Mouse (Mus musculus) MEL (cell line): ENCODE data around the gene Slc47a1.

Experiments used
- CTCF ChIP-seq, 3 experiments: IDR thresholded peaks in 2 of 3; conservative IDR thresholded peaks in 1 of 3; 2 replicates each; pipeline ENCODE4 v1.5.1; 2011 to 2012; ENCODE audit warnings: low read length in 3 of 3, low read depth in 2 of 3, mild to moderate bottlenecking in 2 of 3, improper control_type of control experiment in 1 of 3, inconsistent platforms in 1 of 3, mixed read lengths in 1 of 3, moderate library complexity in 1 of 3; ENCODE audit not compliant: control insufficient read depth in 1 of 3, insufficient read depth in 1 of 3, poor library complexity in 1 of 3, severe bottlenecking in 1 of 3
- EP300 ChIP-seq, 2 experiments: IDR thresholded peaks; 2 replicates each; pipeline ENCODE4 v1.6.1; 2011; ENCODE audit warnings: improper control_type of control experiment in 2 of 2, low read length in 2 of 2, low read depth in 1 of 2, mild to moderate bottlenecking in 1 of 2
- MYC ChIP-seq: IDR thresholded peaks from 2 replicates; pipeline ENCODE4 v1.6.1; 2011; ENCODE audit warnings: low read depth, mild to moderate bottlenecking, low read length, improper control_type of control experiment, moderate library complexity
- POLR2A ChIP-seq, 2 experiments: IDR thresholded peaks; 2 replicates each; pipeline ENCODE4 v1.6.1; 2011 to 2012; ENCODE audit warnings: low read length in 2 of 2, mild to moderate bottlenecking in 2 of 2, control low read depth in 1 of 2, improper control_type of control experiment in 1 of 2, low read depth in 1 of 2, moderate library complexity in 1 of 2; ENCODE audit not compliant: control insufficient read depth in 1 of 2, insufficient read depth in 1 of 2, poor library complexity in 1 of 2
- TBP ChIP-seq: IDR thresholded peaks from 2 replicates; pipeline ENCODE4 v1.8.0; 2011; ENCODE audit warnings: low read depth, low read length, improper control_type of control experiment
- USF1 ChIP-seq: IDR thresholded peaks from 2 replicates; pipeline ENCODE4 v1.6.1; 2014; ENCODE audit warnings: low read depth, mild to moderate bottlenecking, inconsistent platforms, low read length, improper control_type of control experiment, moderate library complexity

- TF ChIP-seq USF1 (no peak), TBP (no peak), MYC (no peak), POLR2A (IDR thresholded peaks at IDR 0.05; ENCODE audit: control insufficient read depth in 1 of 2, insufficient read depth in 1 of 2, low read depth in 1 of 2, low read length in 2 of 2, poor library complexity in 1 of 2) (no peak), EP300 (IDR thresholded peaks at IDR 0.05; ENCODE audit: low read depth in 1 of 2, low read length in 2 of 2) (no peak), CTCF (IDR thresholded peaks at IDR 0.05 in 2 of 3, conservative IDR thresholded peaks at IDR 0.05 in 1 of 3; ENCODE audit: control insufficient read depth in 1 of 3, insufficient read depth in 1 of 3, low read depth in 2 of 3, low read length in 3 of 3, poor library complexity in 1 of 3, severe bottlenecking in 1 of 3) (no peak)
Observed at GRCm38 (mm10) chr11:61365938-61366337, 12.2 kb downstream of the Slc47a1 start.
